Mouse (Mus musculus): ENCODE results near the gene Gm28035. TPM values are rescaled to one million over a fixed set of nuclear protein-coding genes. Genes with fewer than 3 reads are reported as not detected.

Gm28035 gene
- polyA plus RNA-seq, 2 experiments: 0.11 to 3.8 TPM

GRCm38 (mm10) chr2:30215493-30215892 is 24.9 kb upstream of the Gm28035 start:
- Histone ChIP-seq H3K27ac (replicated peaks; ENCODE audit: low read depth, low read length) (no peak overlapping the region), H3K9me3 (ENCODE audit: control insufficient read depth, low read length) (no peaks in the 10 kb centered on the region), H3K9ac (ENCODE audit: low read depth, low read length, severe bottlenecking) (no peak overlapping the region), H3K4me2 (replicated peaks; ENCODE audit: low read depth, low read length, severe bottlenecking) (no peak overlapping the region), H3K4me1 (ENCODE audit: control insufficient read depth, insufficient read depth, low read length) (no peaks in the 10 kb centered on the region), H3K27me3 (ENCODE audit: control insufficient read depth, insufficient read depth, low read length) (no peaks in the 10 kb centered on the region), H3K36me3 (ENCODE audit: control insufficient read depth, insufficient read depth, low read length) (no peaks in the 10 kb centered on the region), H3K4me3 (replicated peaks; ENCODE audit: low read length) (no peak overlapping the region)
- no peak for TF ChIP-seq POLR2A (IDR thresholded peaks at IDR 0.05; ENCODE audit: borderline replicate concordance, extremely low read depth, insufficient read depth, insufficient read length)
- ATAC-seq (ENCODE audit: low FRiP score, low read depth): no peak
- DNase-seq (ENCODE audit: low spot score): no peak
- WGBS: 82% methylated on average over 6 of the region's 6 CpGs

- no peak overlapping the region for H3K9ac ChIP-seq (ENCODE audit: low read depth, low read length, severe bottlenecking)
- no peaks in the 10 kb centered on the region for H3K9me3 ChIP-seq (ENCODE audit: control insufficient read depth, low read length)
- 91% methylated on average over 5 of the region's 5 CpGs for WGBS
- H3K36me3 ChIP-seq (ENCODE audit: control insufficient read depth, insufficient read depth, low read length): no peaks in the 10 kb centered on the region
- ATAC-seq (ENCODE audit: low FRiP score, low read depth) (no peak), DNase-seq (ENCODE audit: low spot score) (no peak)
- H3K27me3 ChIP-seq (ENCODE audit: control insufficient read depth, insufficient read depth, low read length): no peaks in the 10 kb centered on the region
- H3K4me3 ChIP-seq (replicated peaks; ENCODE audit: low read length): no peak overlapping the region
- no peak for TF ChIP-seq POLR2A (IDR thresholded peaks at IDR 0.05; ENCODE audit: borderline replicate concordance, extremely low read depth, insufficient read depth, insufficient read length)
- no peak overlapping the region for H3K27ac ChIP-seq (replicated peaks; ENCODE audit: low read depth, low read length)
- no peak overlapping the region for H3K4me2 ChIP-seq (replicated peaks; ENCODE audit: low read depth, low read length, severe bottlenecking)
- no peaks in the 10 kb centered on the region for H3K4me1 ChIP-seq (ENCODE audit: control insufficient read depth, insufficient read depth, low read length)
These were observed 24.1 kb upstream of the Gm28035 start for GRCm38 (mm10) chr2:30216293-30216692.

- Histone ChIP-seq H3K9me3 (ENCODE audit: control insufficient read depth, low read length) (no peaks in the 10 kb centered on the region), H3K9ac (ENCODE audit: low read depth, low read length, severe bottlenecking) (no peak overlapping the region), H3K4me3 (replicated peaks; ENCODE audit: low read length) (no peak overlapping the region), H3K4me2 (replicated peaks; ENCODE audit: low read depth, low read length, severe bottlenecking) (no peak overlapping the region), H3K4me1 (ENCODE audit: control insufficient read depth, insufficient read depth, low read length) (peaks cover 14% of the 10 kb centered on the region), H3K27ac (replicated peaks; ENCODE audit: low read depth, low read length) (no peak overlapping the region), H3K27me3 (ENCODE audit: control insufficient read depth, insufficient read depth, low read length) (no peaks in the 10 kb centered on the region), H3K36me3 (ENCODE audit: control insufficient read depth, insufficient read depth, low read length) (peaks cover 7% of the 10 kb centered on the region)
- 74% methylated on average over 5 of the region's 5 CpGs for WGBS
- DNase-seq (ENCODE audit: low spot score) (no peak), ATAC-seq (ENCODE audit: low FRiP score, low read depth) (no peak)
- no peak for TF ChIP-seq POLR2A (IDR thresholded peaks at IDR 0.05; ENCODE audit: borderline replicate concordance, extremely low read depth, insufficient read depth, insufficient read length)
These were observed 4.8 kb upstream of the Gm28035 start for GRCm38 (mm10) chr2:30235593-30235992.

- Histone ChIP-seq H3K4me2 (replicated peaks; ENCODE audit: low read depth, low read length, severe bottlenecking) (peak overlapping the region; percentile 74), H3K4me1 (ENCODE audit: control insufficient read depth, insufficient read depth, low read length) (peaks cover 14% of the 10 kb centered on the region), H3K4me3 (replicated peaks; ENCODE audit: low read length) (peak overlapping the region; percentile 80), H3K36me3 (ENCODE audit: control insufficient read depth, insufficient read depth, low read length) (peaks cover 17% of the 10 kb centered on the region), H3K9me3 (ENCODE audit: control insufficient read depth, low read length) (no peaks in the 10 kb centered on the region), H3K9ac (ENCODE audit: low read depth, low read length, severe bottlenecking) (peak overlapping the region; percentile 89), H3K27ac (replicated peaks; ENCODE audit: low read depth, low read length) (peak overlapping the region; percentile 81), H3K27me3 (ENCODE audit: control insufficient read depth, insufficient read depth, low read length) (no peaks in the 10 kb centered on the region)
- 3% methylated on average over 18 of the region's 18 CpGs for WGBS
- DNase-seq (ENCODE audit: low spot score) (peak; percentile 17), ATAC-seq (ENCODE audit: low FRiP score, low read depth) (0 out of 2 replicates have a peak, but pooled peaks have one; percentile 3)
- TF ChIP-seq POLR2A (IDR thresholded peaks at IDR 0.05; ENCODE audit: borderline replicate concordance, extremely low read depth, insufficient read depth, insufficient read length): no peak
These were observed 3.8 kb upstream of the Gm28035 start for GRCm38 (mm10) chr2:30236426-30237198.

GRCm38 (mm10) chr2:30237199-30237880 is 3.0 kb upstream of the Gm28035 start, which contains the start of gene Lrrc8a:
Lrrc8a (plus strand) TSS chr2:30237715.
- Histone ChIP-seq H3K27me3 (ENCODE audit: control insufficient read depth, insufficient read depth, low read length) (no peaks in the 10 kb centered on the region), H3K9ac (ENCODE audit: low read depth, low read length, severe bottlenecking) (peak within 1 kb of the TSS; percentile 89), H3K4me2 (replicated peaks; ENCODE audit: low read depth, low read length, severe bottlenecking) (peak within 1 kb of the TSS; percentile 91), H3K27ac (replicated peaks; ENCODE audit: low read depth, low read length) (peak within 1 kb of the TSS; percentile 83), H3K9me3 (ENCODE audit: control insufficient read depth, low read length) (no peaks in the 10 kb centered on the region), H3K36me3 (ENCODE audit: control insufficient read depth, insufficient read depth, low read length) (peaks cover 25% of the 10 kb centered on the region), H3K4me3 (replicated peaks; ENCODE audit: low read length) (peak within 1 kb of the TSS; percentile 80), H3K4me1 (ENCODE audit: control insufficient read depth, insufficient read depth, low read length) (peaks cover 14% of the 10 kb centered on the region)
- DNase-seq (ENCODE audit: low spot score) (peak; percentile 96), ATAC-seq (ENCODE audit: low FRiP score, low read depth) (peak; percentile 97)
- TF ChIP-seq POLR2A (IDR thresholded peaks at IDR 0.05; ENCODE audit: borderline replicate concordance, extremely low read depth, insufficient read depth, insufficient read length): peak; percentile 67; the same call in 1 of the 2 replicates
- under 1% methylated on average over 42 of the region's 67 CpGs for WGBS

All from limb, embryonic 14.5 days (tissue).